Mouse (Mus musculus): ENCODE data around the gene Kansl3. TPM values are rescaled to one million over a fixed set of nuclear protein-coding genes. Genes with fewer than 3 reads are reported as not detected.

Kansl3 gene
- polyA plus RNA-seq, 1 experiment from 2014 or later, result 46.7 TPM

DNA sequence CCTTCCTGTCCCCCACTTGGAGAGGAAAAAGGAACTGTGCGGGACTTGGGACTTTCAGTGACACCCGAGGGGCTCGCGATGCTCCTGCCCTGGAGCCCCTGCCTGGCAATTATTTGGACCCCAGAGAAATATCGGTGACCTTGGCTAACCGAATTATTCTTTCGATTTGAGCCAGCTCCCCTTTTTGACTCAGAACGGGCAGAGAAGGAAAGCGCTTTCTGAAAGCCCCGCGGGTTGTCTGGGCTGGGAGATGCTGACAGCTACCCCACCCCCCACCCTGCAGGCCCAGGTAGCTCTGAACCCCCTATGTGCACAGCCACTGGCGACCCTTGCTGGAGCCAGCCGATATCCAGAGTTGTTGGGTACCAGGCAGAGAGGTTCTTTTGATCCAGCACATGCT lies 69.9 kb downstream of the Kansl3 start:
- peaks cover 64% of the 10 kb centered on the region for H3K27me3 ChIP-seq (ENCODE audit: insufficient read depth, poor library complexity, severe bottlenecking)
- H3K4me3 ChIP-seq, result no peak overlapping the region
- H3K9me3 ChIP-seq, result no peaks in the 10 kb centered on the region
- no peaks in the 10 kb centered on the region for H3K36me3 ChIP-seq
- peaks cover 12% of the 10 kb centered on the region for H3K4me1 ChIP-seq
- DNase-seq (ENCODE audit: low spot score), result no peak
- 33% methylated on average over 13 of the region's 13 CpGs for WGBS
- H3K27ac ChIP-seq, result no peak overlapping the region

DNA sequence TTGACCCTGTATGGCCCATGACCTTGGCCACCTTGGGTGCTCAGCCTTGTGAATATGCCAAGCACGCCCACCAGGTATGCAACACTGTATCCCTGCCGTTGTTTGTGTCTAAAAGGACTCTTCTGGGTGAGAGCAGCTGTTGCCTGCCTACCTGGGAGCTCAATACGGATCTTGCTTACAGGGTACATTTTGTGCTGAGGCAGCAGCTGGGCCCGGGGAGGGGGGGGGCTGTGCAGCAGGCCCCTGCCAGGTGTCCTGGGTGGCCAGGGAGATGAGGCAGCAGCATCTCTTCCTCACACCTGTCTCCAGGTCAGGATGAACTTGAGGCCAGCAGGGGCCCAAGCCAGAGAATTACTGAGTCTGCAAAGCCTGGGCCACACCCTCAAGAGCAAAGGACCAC lies 70.9 kb downstream of the Kansl3 start:
- H3K36me3 ChIP-seq, result no peaks in the 10 kb centered on the region
- H3K4me3 ChIP-seq, result no peak overlapping the region
- H3K27ac ChIP-seq, result no peak overlapping the region
- no peaks in the 10 kb centered on the region for H3K9me3 ChIP-seq
- 74% methylated on average over 4 of the region's 4 CpGs for WGBS
- H3K27me3 ChIP-seq (ENCODE audit: insufficient read depth, poor library complexity, severe bottlenecking), result peaks cover 62% of the 10 kb centered on the region
- DNase-seq (ENCODE audit: low spot score), result no peak
- peaks cover 6% of the 10 kb centered on the region for H3K4me1 ChIP-seq

DNA sequence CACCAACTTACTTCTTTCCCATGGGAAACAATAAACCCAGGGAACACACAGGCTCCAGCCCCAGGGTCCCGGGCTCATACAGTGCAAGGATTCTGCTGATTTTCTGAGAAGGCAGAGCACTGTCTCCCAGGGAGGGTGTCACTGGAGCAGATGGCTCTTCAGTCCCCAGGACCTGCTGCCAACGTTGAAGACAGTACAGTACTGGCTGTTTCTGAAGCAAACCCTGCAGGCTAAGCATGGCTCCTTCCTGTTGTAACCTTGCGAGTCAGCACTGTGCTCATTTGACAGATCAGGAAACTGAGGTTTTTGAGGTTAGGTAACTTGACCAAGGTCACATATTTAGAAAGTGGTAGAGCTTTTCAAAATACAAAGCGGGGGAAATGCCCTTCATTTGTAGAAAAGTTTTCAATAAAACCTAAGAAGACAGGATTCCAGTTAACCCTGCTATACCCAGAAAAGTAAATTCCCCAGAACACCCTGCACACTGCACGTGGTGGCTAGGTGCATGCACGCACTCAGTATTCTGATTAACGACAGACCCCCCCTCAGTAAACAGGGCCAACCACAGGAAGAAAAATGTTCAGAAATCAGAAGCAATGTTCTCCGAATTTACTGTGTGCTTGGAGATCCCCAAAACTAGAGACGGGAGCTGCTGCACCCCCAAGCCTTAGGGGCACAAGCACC lies 72.4 kb downstream of the Kansl3 start:
- Histone ChIP-seq H3K4me3 (no peak overlapping the region), H3K27me3 (ENCODE audit: insufficient read depth, poor library complexity, severe bottlenecking) (peaks cover 47% of the 10 kb centered on the region), H3K9me3 (no peaks in the 10 kb centered on the region), H3K27ac (no peak overlapping the region), H3K4me1 (0 out of 2 replicates have a peak, but pooled peaks cover 2% of the 10 kb centered on the region), H3K36me3 (no peaks in the 10 kb centered on the region)
- no peak for DNase-seq (ENCODE audit: low spot score)
- WGBS, result 67% methylated on average over 9 of the region's 9 CpGs

DNA sequence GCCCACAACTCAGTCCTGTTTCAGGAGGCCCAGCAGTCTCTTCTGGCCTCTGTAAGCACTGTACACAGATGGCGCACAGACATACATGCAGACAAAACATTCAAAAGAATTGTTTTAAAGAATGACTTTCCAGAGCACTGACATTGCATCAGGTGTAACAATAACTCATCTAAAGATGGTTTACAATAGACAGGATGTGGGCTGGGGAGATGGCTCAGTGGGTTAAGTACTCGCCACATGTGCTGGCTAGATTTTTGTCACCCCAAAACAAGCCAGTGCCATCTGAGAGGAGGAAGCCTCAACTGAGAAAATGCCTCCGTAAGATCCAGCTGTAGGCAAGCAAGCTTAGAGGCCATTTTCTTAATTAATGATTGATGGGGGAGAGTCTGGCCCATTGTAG lies 74.6 kb downstream of the Kansl3 start:
- no peak overlapping the region for H3K4me3 ChIP-seq
- H3K36me3 ChIP-seq, result no peaks in the 10 kb centered on the region
- no peak overlapping the region for H3K27ac ChIP-seq
- H3K27me3 ChIP-seq (ENCODE audit: insufficient read depth, poor library complexity, severe bottlenecking), result peaks cover 26% of the 10 kb centered on the region
- WGBS, result 86% methylated on average over 3 of the region's 3 CpGs
- DNase-seq (ENCODE audit: low spot score), result no peak
- H3K9me3 ChIP-seq, result no peaks in the 10 kb centered on the region
- 0 out of 2 replicates have a peak, but pooled peaks cover 2% of the 10 kb centered on the region for H3K4me1 ChIP-seq

DNA sequence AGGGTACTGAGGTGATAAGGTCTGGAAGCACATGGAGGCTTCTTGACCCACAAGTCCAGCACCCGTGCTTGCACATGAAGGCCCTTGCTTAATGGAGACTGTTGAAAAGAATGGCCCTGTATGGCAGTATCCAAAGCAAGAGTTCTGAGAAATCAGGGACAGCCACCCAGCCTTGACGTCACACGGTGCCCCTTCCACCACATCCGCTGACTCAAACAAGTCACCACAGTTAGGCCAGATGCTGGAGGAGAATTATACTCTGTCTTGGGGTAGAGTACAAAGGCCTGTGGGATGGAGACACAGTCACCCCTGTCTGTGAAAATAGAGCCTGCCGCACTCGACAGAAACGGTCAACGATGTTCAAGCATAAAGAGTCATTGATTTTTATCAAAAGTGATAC lies 75.5 kb downstream of the Kansl3 start:
- peaks cover 17% of the 10 kb centered on the region for H3K27me3 ChIP-seq (ENCODE audit: insufficient read depth, poor library complexity, severe bottlenecking)
- no peaks in the 10 kb centered on the region for H3K9me3 ChIP-seq
- 0 out of 2 replicates have a peak, but pooled peaks cover 2% of the 10 kb centered on the region for H3K4me1 ChIP-seq
- H3K36me3 ChIP-seq, result no peaks in the 10 kb centered on the region
- DNase-seq (ENCODE audit: low spot score), result no peak
- H3K27ac ChIP-seq, result no peak overlapping the region
- no peak overlapping the region for H3K4me3 ChIP-seq
- WGBS, result 89% methylated on average over 8 of the region's 8 CpGs

Small RNAs within 50 kb of the gene (microRNA-seq; reads per million reads assigned to microRNA genes)
- 0.76 reads per million for gene Mir6898

Other genes starting within 250 kb of the Kansl3 start
- 45.8 and 51.9 TPM in 2 replicates for gene Uggt1, start 124.5 kb downstream of the Kansl3 start, polyA plus RNA-seq (2016; fragmentation: Nextera tagmentation; extraction: Ambion mirVana)
- 1.6 and 2.3 TPM in 2 replicates for gene Neurl3, start 94.5 kb downstream of the Kansl3 start, polyA plus RNA-seq (2016; fragmentation: Nextera tagmentation; extraction: Ambion mirVana)
- gene Arid5a, start 61.4 kb downstream of the Kansl3 start, polyA plus RNA-seq (2016; fragmentation: Nextera tagmentation; extraction: Ambion mirVana), result 5.3 and 6.7 TPM in 2 replicates
- 0.74 and 1.3 TPM in 2 replicates for gene Fer1l5, start 3.1 kb upstream of the Kansl3 start, polyA plus RNA-seq (2016; fragmentation: Nextera tagmentation; extraction: Ambion mirVana)
- gene Lman2l, start 76.1 kb upstream of the Kansl3 start, polyA plus RNA-seq (2016; fragmentation: Nextera tagmentation; extraction: Ambion mirVana), result 53.7 and 57.8 TPM in 2 replicates
- gene Cnnm4, start 102.4 kb upstream of the Kansl3 start, polyA plus RNA-seq (2016; fragmentation: Nextera tagmentation; extraction: Ambion mirVana), result 7.1 and 8.6 TPM in 2 replicates
- 1.5 and 2.5 TPM in 2 replicates for gene Cnnm3, start 142.7 kb upstream of the Kansl3 start, polyA plus RNA-seq (2016; fragmentation: Nextera tagmentation; extraction: Ambion mirVana)
- 16.7 and 19.0 TPM in 2 replicates for gene Ankrd23, start 167.7 kb upstream of the Kansl3 start, polyA plus RNA-seq (2016; fragmentation: Nextera tagmentation; extraction: Ambion mirVana)
- 0.20 and 1.0 TPM in 2 replicates for gene Gm42417, start 170.2 kb upstream of the Kansl3 start, polyA plus RNA-seq (2016; fragmentation: Nextera tagmentation; extraction: Ambion mirVana)
- gene Ankrd39, start 178.3 kb upstream of the Kansl3 start, polyA plus RNA-seq (2016; fragmentation: Nextera tagmentation; extraction: Ambion mirVana), result 23.9 and 24.5 TPM in 2 replicates
- 12.2 and 15.2 TPM in 2 replicates for gene Sema4c, start 189.2 kb upstream of the Kansl3 start, polyA plus RNA-seq (2016; fragmentation: Nextera tagmentation; extraction: Ambion mirVana)